Mouse (Mus musculus) midbrain, embryonic 16.5 days (tissue): Measurements from ENCODE around the gene Gm15737. TPM values are rescaled to one million over a fixed set of nuclear protein-coding genes. Genes with fewer than 3 reads are reported as not detected.

Experiments used
- ATAC-seq: fragments of 200-750 bp; cut with Nextera tagmentation; 2 replicates; pipeline ENCODE4 v1.8.0; 2017; ENCODE audit warnings: moderate TSS enrichment
- H3K27ac ChIP-seq: fragments of 300-500 bp; sonication (generic); 2 replicates; pipeline ENCODE4 v1.5.1; 2014; ENCODE audit warnings: mild to moderate bottlenecking, low read length, mixed read lengths
- H3K27me3 ChIP-seq: fragments of 300-500 bp; sonication (generic); 2 replicates; pipeline ENCODE4 v1.6.1; 2014; ENCODE audit warnings: low read depth, low read length, mixed read lengths; ENCODE audit not compliant: control insufficient read depth, insufficient read depth
- H3K36me3 ChIP-seq: fragments of 300-500 bp; sonication (generic); 2 replicates; pipeline ENCODE4 v1.6.1; 2014; ENCODE audit warnings: mild to moderate bottlenecking, low read length, moderate library complexity, mixed read lengths; ENCODE audit not compliant: control insufficient read depth, insufficient read depth
- H3K4me1 ChIP-seq: fragments of 300-500 bp; sonication (generic); 2 replicates; pipeline ENCODE4 v1.6.1; 2014; ENCODE audit warnings: mild to moderate bottlenecking, low read length, mixed read lengths; ENCODE audit not compliant: control insufficient read depth, insufficient read depth
- H3K4me2 ChIP-seq: fragments of 300-500 bp; sonication (generic); 2 replicates; pipeline ENCODE4 v1.6.1; 2014; ENCODE audit warnings: mild to moderate bottlenecking, low read length, mixed read lengths
- H3K4me3 ChIP-seq: fragments of 300-500 bp; sonication (generic); 2 replicates; pipeline ENCODE4 v1.5.1; 2014; ENCODE audit warnings: low read depth, mild to moderate bottlenecking, low read length, moderate library complexity, mixed read lengths
- H3K9ac ChIP-seq: fragments of 300-500 bp; sonication (generic); 2 replicates; pipeline ENCODE4 v1.6.1; 2014; ENCODE audit warnings: low read depth, low read length, mixed read lengths
- H3K9me3 ChIP-seq: fragments of 300-500 bp; sonication (generic); replicated peaks from 2 replicates; pipeline ENCODE4 v1.6.1; 2014; ENCODE audit warnings: mild to moderate bottlenecking, low read length, mixed read lengths; ENCODE audit not compliant: control insufficient read depth, poor library complexity, severe bottlenecking
- WGBS: fragments of 180-500 bp; shearing (Covaris S2); extraction: QIAGEN DNeasy Blood & Tissue Kit; methylation state at CpG from one replicate; pipeline ENCODE4 v1.1.7; 2014; 5-methylcytosine and 5-hydroxymethylcytosine counted together
- polyA plus RNA-seq: library from polyadenylated mRNA; unstranded; fragments of >200 nt; fragmentation: Nextera tagmentation; extraction: Ambion mirVana; gene quantifications from 2 replicates; pipeline ENCODE4 v1.2.1, GENCODE M21; 2015

The Gm15737 gene
- polyA plus RNA-seq, 1 experiment from 2014 or later = not detected

- Histone ChIP-seq H3K27ac (no peak overlapping the region), H3K36me3 (no peaks in the 10 kb centered on the region), H3K4me1 (peaks cover 8% of the 10 kb centered on the region; the same call in 1 of the 2 replicates), H3K27me3 (no peaks in the 10 kb centered on the region), H3K4me3 (no peak overlapping the region), H3K9me3 (no peaks in the 10 kb centered on the region), H3K4me2 (no peak overlapping the region), H3K9ac (no peak overlapping the region)
- no peak for ATAC-seq
- 68% methylated on average over 14 of the region's 14 CpGs for WGBS
Observed at GRCm38 (mm10) chr6:92879700-92880265, 10.6 kb downstream of the Gm15737 start.

GRCm38 (mm10) chr6:92882446-92882845, 13.3 kb downstream of the Gm15737 start:
- H3K9me3 ChIP-seq = no peaks in the 10 kb centered on the region
- H3K36me3 ChIP-seq = no peaks in the 10 kb centered on the region
- H3K9ac ChIP-seq = no peak overlapping the region
- no peaks in the 10 kb centered on the region for H3K27me3 ChIP-seq
- no peak overlapping the region for H3K4me2 ChIP-seq
- no peak for ATAC-seq
- WGBS = 70% methylated on average over 5 of the region's 5 CpGs
- H3K4me3 ChIP-seq = no peak overlapping the region
- no peak overlapping the region for H3K27ac ChIP-seq
- peaks cover 8% of the 10 kb centered on the region; the same call in 1 of the 2 replicates for H3K4me1 ChIP-seq

GRCm38 (mm10) chr6:92883131-92883900, 14.2 kb downstream of the Gm15737 start:
- Histone ChIP-seq H3K9ac (no peak overlapping the region), H3K27ac (no peak overlapping the region), H3K4me1 (peaks cover 8% of the 10 kb centered on the region; the same call in 1 of the 2 replicates), H3K4me2 (no peak overlapping the region), H3K36me3 (no peaks in the 10 kb centered on the region), H3K9me3 (no peaks in the 10 kb centered on the region), H3K4me3 (no peak overlapping the region), H3K27me3 (no peaks in the 10 kb centered on the region)
- peak; percentile 66 for ATAC-seq
- WGBS = 13% methylated on average over 9 of the region's 9 CpGs

- Histone ChIP-seq H3K4me3 (no peak overlapping the region), H3K9ac (no peak overlapping the region), H3K4me1 (no peaks in the 10 kb centered on the region), H3K36me3 (no peaks in the 10 kb centered on the region), H3K9me3 (no peaks in the 10 kb centered on the region), H3K27ac (no peak overlapping the region), H3K27me3 (no peaks in the 10 kb centered on the region), H3K4me2 (no peak overlapping the region)
- no peak for ATAC-seq
- WGBS = 86% methylated on average over 1 of the region's 1 CpGs
Observed at GRCm38 (mm10) chr6:92891535-92891934, 22.4 kb downstream of the Gm15737 start.

GRCm38 (mm10) chr6:92904037-92904436, 34.9 kb downstream of the Gm15737 start:
- Histone ChIP-seq H3K9me3 (no peaks in the 10 kb centered on the region), H3K27ac (no peak overlapping the region), H3K4me2 (no peak overlapping the region), H3K27me3 (no peaks in the 10 kb centered on the region), H3K4me3 (no peak overlapping the region), H3K36me3 (no peaks in the 10 kb centered on the region), H3K9ac (no peak overlapping the region), H3K4me1 (no peaks in the 10 kb centered on the region)
- 80% methylated on average over 1 of the region's 1 CpGs for WGBS
- ATAC-seq = no peak

GRCm38 (mm10) chr6:92904491-92904890, 35.3 kb downstream of the Gm15737 start:
- H3K27me3 ChIP-seq = no peaks in the 10 kb centered on the region
- no peak overlapping the region for H3K4me3 ChIP-seq
- no peak for ATAC-seq
- no peaks in the 10 kb centered on the region for H3K36me3 ChIP-seq
- no peak overlapping the region for H3K27ac ChIP-seq
- no peak overlapping the region for H3K9ac ChIP-seq
- no peaks in the 10 kb centered on the region for H3K9me3 ChIP-seq
- H3K4me2 ChIP-seq = no peak overlapping the region
- 65% methylated on average over 2 of the region's 2 CpGs for WGBS
- H3K4me1 ChIP-seq = no peaks in the 10 kb centered on the region

GRCm38 (mm10) chr6:92905922-92906321, 36.8 kb downstream of the Gm15737 start:
- H3K9me3 ChIP-seq = no peaks in the 10 kb centered on the region
- H3K9ac ChIP-seq = no peak overlapping the region
- no peak for ATAC-seq
- H3K27me3 ChIP-seq = no peaks in the 10 kb centered on the region
- 40% methylated on average over 5 of the region's 5 CpGs for WGBS
- H3K27ac ChIP-seq = no peak overlapping the region
- H3K4me2 ChIP-seq = no peak overlapping the region
- H3K36me3 ChIP-seq = no peaks in the 10 kb centered on the region
- no peaks in the 10 kb centered on the region for H3K4me1 ChIP-seq
- H3K4me3 ChIP-seq = no peak overlapping the region

GRCm38 (mm10) chr6:92909361-92909760, 40.2 kb downstream of the Gm15737 start:
- Histone ChIP-seq H3K36me3 (no peaks in the 10 kb centered on the region), H3K27ac (no peak overlapping the region), H3K4me3 (no peak overlapping the region), H3K4me1 (no peaks in the 10 kb centered on the region), H3K9me3 (no peaks in the 10 kb centered on the region), H3K4me2 (no peak overlapping the region), H3K27me3 (no peaks in the 10 kb centered on the region), H3K9ac (no peak overlapping the region)
- no peak for ATAC-seq
- 63% methylated on average over 8 of the region's 8 CpGs for WGBS

GRCm38 (mm10) chr6:92910611-92911010, 41.5 kb downstream of the Gm15737 start:
- Histone ChIP-seq H3K27me3 (no peaks in the 10 kb centered on the region), H3K9ac (no peak overlapping the region), H3K4me3 (no peak overlapping the region), H3K27ac (no peak overlapping the region), H3K4me2 (no peak overlapping the region), H3K4me1 (no peaks in the 10 kb centered on the region), H3K9me3 (no peaks in the 10 kb centered on the region), H3K36me3 (no peaks in the 10 kb centered on the region)
- WGBS = 93% methylated on average over 3 of the region's 3 CpGs
- no peak for ATAC-seq
